Mouse (Mus musculus): ENCODE results near the gene Fmnl3.

DNA sequence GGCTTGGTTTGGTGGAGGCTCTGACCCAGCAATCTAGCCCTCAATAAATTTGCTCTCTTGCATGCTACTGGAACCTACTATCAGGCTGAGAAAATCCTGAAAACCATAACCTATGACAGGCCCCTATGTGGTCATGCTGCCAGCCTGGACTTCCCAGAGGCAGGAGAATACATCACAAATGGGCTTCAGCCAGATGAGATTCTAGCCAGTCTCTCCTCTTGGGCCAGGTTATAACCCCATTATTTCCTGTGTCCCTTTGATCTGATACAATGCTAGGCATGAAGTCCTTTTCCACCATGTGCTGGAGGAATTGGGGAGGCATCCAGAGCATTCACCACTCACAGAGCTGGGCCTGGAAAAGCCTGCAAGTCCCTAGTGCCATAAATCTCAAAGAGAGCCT, 38.2 kb downstream of the Fmnl3 start:
- no peak for TF ChIP-seq CTCF (conservative IDR thresholded peaks at IDR 0.05 in 1 of 2, IDR thresholded peaks at IDR 0.05 in 1 of 2; ENCODE audit: low read depth in 2 of 2, low read length in 2 of 2)
- no peak for TF ChIP-seq TBP (conservative IDR thresholded peaks at IDR 0.05; ENCODE audit: low read depth, low read length)
- no peak for TF ChIP-seq ETS1 (conservative IDR thresholded peaks at IDR 0.05; ENCODE audit: low read depth, low read length)
- no peak for TF ChIP-seq GABPA (IDR thresholded peaks at IDR 0.05; ENCODE audit: insufficient replicate concordance, low read depth, low read length)
- no peak for TF ChIP-seq KAT2A (IDR thresholded peaks at IDR 0.05; ENCODE audit: insufficient replicate concordance, low read length)
- no peak for TF ChIP-seq EP300 (IDR thresholded peaks at IDR 0.05; ENCODE audit: low read length)
- TF ChIP-seq USF2 (conservative IDR thresholded peaks at IDR 0.05; ENCODE audit: low read depth, low read length), result no peak
- no peak for TF ChIP-seq POLR2A (IDR thresholded peaks at IDR 0.05; ENCODE audit: low read depth, low read length)
- no peak for TF ChIP-seq ZKSCAN1 (IDR thresholded peaks at IDR 0.05; ENCODE audit: borderline replicate concordance, low read depth, low read length)
- no peak for TF ChIP-seq SMC3 (IDR thresholded peaks at IDR 0.05; ENCODE audit: low read depth, low read length)
- TF ChIP-seq MEF2A (IDR thresholded peaks at IDR 0.05; ENCODE audit: borderline replicate concordance, low read depth, low read length), result no peak
